Mouse (Mus musculus) left cerebral cortex, postnatal 10 days (tissue): Measurements from ENCODE around the gene Atp6v0d1. TPM values are rescaled to one million over a fixed set of nuclear protein-coding genes. Genes with fewer than 3 reads are reported as not detected.
"Not testable (repeated sequence)": the region's sequence is repeated elsewhere in the genome, so short reads cannot be mapped to it uniquely, and the experiment has no call there.

Experiments used
- DNase-seq, 2 experiments: peaks; one replicate each; pipeline ENCODE4 v3.0.0; 2021 to 2022; ENCODE audit warnings: low spot score in 2 of 2, mixed read lengths in 1 of 2; ENCODE audit errors: extremely low spot score in 1 of 2
- intact Hi-C: fragments of 180-260 bp; cut with DNase I; formaldehyde crosslinking; loops from one replicate; pipeline ENCODE4 v1.15.1; 2025
- total RNA-seq, 2 experiments: library from RNA; stranded (reverse); gene quantifications; 2 replicates each; pipeline ENCODE4 v1.2.3; 2021

Atp6v0d1 gene
- 100 to 1,000 TPM; 346 to 352 TPM for total RNA-seq

GRCm38 (mm10) chr8:105565952-105566702 lies at the start of gene Atp6v0d1:
TSS of gene Atp6v0d1 (minus strand) at chr8:105566047.
- intact Hi-C loops, result loop anchor here (5.0 kb wide), 1 partner anchor 41 kb away; the partner anchor contains the start of gene Ripor1

DNA sequence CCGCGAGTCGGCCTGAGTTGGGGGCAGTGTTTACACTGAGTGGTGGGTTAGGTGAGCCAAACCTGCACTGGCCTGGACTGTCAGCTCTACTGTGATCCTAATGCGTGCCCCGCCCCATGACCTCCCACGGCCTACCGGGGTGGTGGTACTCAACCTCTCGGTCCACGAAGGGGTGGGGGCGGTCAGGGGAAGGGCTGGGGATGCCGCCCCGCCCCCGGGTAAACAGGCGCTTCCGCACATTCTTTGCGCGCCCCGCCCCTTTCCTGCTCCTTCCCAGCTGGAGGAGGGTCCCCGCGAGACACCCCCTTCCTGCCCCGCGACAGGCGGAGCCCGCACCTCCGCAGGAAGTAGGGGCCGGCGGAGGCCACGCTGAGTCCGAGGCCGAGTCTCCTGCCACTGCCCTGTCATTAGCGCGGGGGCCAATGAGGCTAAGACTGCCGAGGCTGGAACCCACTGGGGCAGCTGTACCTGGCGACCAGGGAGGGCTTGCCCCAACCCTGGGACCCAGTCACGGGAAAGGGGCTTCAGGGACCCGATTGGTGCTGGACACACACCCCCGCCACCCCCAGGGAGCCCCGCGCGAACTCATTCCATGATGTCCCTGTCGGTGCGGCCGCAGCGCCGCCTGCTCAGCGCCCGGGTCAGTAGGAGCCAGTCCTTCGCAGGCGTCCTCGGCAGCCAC lies 48.1 kb upstream of the Atp6v0d1 start:
- intact Hi-C loops, result no loop called here
- peak in 1 of 2 experiments; percentile 94 for DNase-seq

More at GRCm38 (mm10) chr8:105565952-105566702, at the start of gene Atp6v0d1:
- DNase-seq, result peak; percentile 99 to 100

GRCm38 (mm10) chr8:105613037-105613436 lies 47.2 kb upstream of the Atp6v0d1 start:
- intact Hi-C loops, result no loop called here
- peak in 1 of 2 experiments; percentile 84 for DNase-seq

- intact Hi-C loops, result no loop called here
- DNase-seq, result no peak
These were observed 46.0 kb upstream of the Atp6v0d1 start for GRCm38 (mm10) chr8:105611836-105612235.

DNA sequence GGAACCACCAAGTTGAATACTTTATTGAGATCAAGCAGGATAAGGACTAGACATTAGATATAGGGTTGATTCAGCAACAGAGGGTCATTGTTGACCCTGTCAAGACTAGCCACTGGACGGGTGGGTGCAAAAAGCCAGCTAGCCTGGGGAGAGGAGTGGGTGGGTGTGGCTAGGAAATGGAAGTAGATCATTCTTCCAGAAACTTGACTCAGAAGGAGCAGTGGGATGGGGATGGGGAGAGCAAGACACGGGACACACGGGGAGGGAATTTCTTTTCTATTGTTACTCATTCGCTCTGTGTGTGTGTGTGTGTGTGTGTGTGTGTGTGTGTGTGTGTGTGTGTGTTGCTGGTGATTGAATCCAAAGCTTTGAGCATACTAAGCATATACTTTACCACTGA lies 43.9 kb upstream of the Atp6v0d1 start:
- intact Hi-C loops, result loop anchor here (5.0 kb wide), 1 partner anchor 42 kb away; the partner anchor contains the start of gene Atp6v0d1
- DNase-seq, result no peak

- no peak for DNase-seq
- intact Hi-C loops, result loop anchor here (5.0 kb wide), 1 partner anchor 42 kb away; the partner anchor contains the start of gene Atp6v0d1
These were observed 43.5 kb upstream of the Atp6v0d1 start for GRCm38 (mm10) chr8:105609355-105609754.

GRCm38 (mm10) chr8:105607684-105608083 lies 41.8 kb upstream of the Atp6v0d1 start:
- intact Hi-C loops, result loop anchor here (5.0 kb wide), 1 partner anchor 40 kb away; the partner anchor contains the start of gene Atp6v0d1
- peak in 1 of 2 experiments; percentile 54 for DNase-seq

DNA sequence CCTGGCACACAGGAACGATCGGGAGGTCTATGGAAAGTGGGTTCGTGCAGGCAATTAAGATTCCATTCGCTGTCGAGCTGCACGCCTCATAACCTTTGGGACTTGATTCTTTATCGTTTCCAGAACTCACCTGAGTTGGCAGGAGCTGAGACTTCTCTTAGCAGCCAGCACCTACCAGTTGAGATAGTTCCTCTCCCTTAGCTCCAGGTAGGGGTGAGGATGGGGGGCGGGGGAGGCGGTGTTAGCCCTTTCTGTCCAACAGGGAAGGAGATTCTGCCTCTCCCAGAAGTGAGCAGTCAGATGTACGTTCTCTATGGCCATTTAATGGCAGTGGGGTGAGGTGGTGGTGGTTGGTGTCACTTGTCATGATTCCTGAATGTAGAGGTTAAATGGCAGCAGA lies 41.2 kb upstream of the Atp6v0d1 start:
- intact Hi-C loops, result loop anchor here (5.0 kb wide), 1 partner anchor 40 kb away; the partner anchor contains the start of gene Atp6v0d1
- peak in 1 of 2 experiments; percentile 36 for DNase-seq

DNA sequence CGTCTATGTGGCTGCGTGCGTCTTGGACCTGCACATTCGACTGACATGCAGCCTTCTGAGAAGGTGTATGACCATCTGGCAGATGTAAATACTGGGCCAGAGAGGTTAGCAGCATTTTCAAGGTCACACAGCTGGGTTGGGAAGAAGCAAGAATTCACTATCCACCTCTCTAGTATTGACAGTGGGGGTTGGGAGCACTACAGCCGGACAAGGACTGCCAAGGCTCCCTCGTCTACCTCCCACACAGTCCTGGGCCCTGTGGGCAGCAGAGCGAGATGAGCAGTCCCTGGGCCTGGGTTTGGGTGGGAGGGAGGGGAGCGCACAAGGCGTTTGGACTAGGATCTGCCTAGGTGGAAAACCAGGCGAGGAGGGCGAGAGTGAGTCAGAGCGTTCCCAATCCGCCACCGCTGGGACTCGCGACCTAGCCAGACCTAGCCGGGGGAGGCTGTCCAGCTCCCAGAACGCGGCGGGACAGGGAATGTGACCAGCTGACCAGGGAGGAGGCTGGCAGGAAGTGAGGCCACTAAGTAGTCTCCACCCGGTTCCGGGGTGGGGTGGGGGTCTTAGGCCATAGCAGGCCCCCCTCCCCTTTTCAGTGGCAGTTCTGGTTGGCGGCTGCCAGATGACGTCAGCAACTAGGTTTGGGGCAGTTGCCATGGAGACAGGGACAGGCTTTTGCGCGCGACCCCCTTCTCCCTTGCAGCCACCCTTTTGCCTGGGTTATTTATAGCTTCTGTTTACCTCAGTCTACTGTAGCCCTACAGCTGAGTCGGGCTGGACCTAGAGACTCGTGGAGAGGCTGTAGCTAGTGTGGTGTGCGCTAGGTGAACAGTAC lies 40.6 kb upstream of the Atp6v0d1 start:
- intact Hi-C loops, result loop anchor here (5.0 kb wide), 1 partner anchor 39 kb away; the partner anchor contains the start of gene Atp6v0d1
- DNase-seq, result peak; percentile 91 to 94

DNA sequence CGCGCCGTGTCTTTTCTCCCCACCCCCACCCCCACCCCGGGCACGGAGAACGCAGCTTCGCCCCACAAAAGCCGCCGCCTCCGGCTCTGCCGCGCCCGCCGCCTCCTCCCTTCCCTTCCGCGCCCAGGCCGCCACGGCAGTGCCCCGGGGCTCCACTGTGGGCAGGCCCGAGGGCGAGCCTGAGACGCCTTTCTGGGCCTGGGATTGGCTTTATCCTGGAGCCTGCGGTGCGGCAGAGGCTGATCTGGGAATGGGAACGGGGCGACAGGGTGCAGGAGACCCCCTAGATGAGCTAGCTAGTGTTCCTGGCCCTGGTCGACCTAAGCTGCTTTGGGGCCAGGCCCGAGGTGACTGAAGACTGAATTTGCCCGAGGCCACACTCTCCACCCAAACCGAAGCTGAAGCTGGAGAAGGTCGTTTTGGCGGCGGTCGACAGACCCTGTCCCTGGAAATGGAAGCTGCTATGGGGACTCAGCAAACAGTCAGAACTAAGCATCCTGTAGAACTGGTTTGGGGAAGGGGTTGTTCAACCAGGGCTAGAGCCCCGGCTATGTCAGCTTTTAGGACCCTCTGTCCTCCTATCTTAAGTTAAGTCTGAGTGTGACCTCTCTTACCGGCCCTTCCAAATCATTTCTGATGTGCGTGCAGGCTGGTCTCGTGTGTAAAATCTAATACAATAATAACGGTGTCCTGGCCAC lies 39.8 kb upstream of the Atp6v0d1 start:
- peak in 1 of 2 experiments; percentile 74 for DNase-seq
- intact Hi-C loops, result loop anchor here (5.0 kb wide), 1 partner anchor 38 kb away; the partner anchor contains the start of gene Atp6v0d1

GRCm38 (mm10) chr8:105604804-105605381 lies 39.0 kb upstream of the Atp6v0d1 start, which contains the start of gene Ripor1:
TSS of gene Ripor1 (plus strand) at chr8:105605255.
- intact Hi-C loops, result loop anchor here (5.0 kb wide), 1 partner anchor 38 kb away; the partner anchor contains the start of gene Atp6v0d1
- peak; percentile 61 to 89 for DNase-seq

DNA sequence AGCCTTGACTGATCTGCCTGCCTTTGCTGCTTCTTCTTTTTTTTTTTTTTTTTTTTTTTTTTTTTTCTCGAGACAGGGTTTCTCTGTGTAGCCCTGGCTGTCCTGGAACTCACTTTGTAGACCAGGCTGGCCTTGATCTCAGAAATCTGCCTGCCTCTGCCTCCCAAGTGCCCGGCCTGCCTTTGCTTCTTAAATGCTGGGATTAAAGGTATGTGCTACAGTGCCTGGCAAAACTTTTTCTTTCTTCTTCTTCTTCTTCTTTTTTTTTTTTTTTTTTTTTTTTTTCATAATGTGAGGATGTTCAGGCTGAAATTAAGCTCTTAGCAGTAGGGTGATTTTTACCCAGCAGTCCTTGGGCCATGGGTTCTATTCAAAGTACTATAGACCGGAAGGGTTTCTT lies 36.7 kb upstream of the Atp6v0d1 start:
- intact Hi-C loops, DNase-seq: not testable (repeated sequence)

DNA sequence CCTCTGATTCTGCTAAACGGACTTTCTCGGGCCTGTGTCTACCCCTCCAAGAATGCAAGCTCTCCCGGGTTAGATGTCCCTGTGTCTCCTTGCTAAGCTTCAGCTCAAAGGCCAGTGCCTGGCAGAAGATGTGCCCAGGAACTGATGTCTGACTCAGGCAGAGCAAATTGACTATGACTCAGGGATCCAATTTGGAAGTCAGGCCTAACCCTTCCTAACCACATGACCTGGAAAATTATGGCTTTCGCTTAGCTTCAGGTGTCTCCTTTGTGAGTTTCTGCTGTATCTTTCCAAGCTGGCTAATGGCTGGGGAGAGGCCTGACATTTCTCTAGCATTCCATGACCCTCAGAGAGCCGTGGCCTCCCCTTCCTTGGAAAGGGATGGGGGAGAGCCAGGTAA lies 35.5 kb upstream of the Atp6v0d1 start:
- no peak for DNase-seq
- intact Hi-C loops, result no loop called here

DNA sequence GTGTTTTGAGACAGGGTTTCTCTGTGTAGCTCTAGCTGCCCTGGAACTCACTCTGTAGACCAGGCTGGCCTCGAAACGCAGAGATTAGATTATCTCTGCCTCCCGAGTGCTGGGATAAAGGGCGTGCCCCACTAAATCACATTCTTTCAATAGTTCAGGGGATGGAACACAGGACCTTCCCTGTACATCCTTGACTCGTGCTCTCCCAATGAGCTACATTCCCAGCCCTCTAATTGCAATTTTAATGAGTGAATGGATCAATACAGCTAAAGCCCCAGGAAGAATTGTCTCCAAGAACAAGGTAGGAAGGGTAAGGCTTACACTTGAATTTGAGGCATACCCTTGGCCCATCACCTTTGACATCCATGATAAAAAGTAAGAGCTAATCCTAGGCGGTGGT lies 32.9 kb upstream of the Atp6v0d1 start:
- no peak for DNase-seq
- intact Hi-C loops, result no loop called here

DNA sequence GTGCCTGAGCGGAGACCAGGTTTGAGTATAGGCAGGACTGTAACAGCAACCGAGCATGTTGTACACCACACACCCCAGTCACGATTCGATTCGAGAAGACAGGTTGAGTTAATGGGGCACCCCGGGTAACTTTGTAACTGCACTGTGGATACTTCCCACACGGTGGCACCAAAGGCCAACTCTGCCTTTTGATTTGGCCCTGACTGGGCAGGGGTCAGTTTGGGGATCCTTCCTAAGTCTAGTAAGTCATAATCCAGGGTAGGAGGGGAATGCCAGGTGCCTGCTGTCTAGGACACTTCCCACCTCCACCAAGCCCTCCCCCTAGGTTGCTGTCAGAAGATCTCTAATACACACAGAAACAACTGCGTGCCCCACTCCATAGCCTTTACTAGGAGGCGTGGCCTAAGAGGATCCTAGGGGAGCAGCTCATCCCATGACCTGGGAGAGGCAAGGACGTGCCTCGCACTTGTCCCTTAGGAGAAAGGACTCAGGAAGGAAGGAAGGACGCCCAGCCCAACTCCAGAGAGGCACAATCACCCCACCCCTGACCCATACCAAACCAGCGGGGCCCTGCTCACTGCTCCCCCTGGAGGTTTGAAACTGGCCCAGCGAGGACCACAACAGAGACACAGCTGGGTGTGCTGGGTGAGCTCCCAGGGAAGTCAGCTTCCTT lies 30.7 kb upstream of the Atp6v0d1 start:
- peak in 1 of 2 experiments; percentile 73 for DNase-seq
- intact Hi-C loops, result no loop called here

GRCm38 (mm10) chr8:105594451-105595242 lies 28.8 kb upstream of the Atp6v0d1 start:
- no peak for DNase-seq
- intact Hi-C loops, result no loop called here
